Mouse (Mus musculus) megakaryocyte, adult 5-6 weeks (primary cell): ENCODE measurements around the gene Grasp. TPM values are rescaled to one million over a fixed set of nuclear protein-coding genes. Genes with fewer than 3 reads are reported as not detected.

Experiments
- ATAC-seq: 2 replicates; pipeline ENCODE4 v1.8.0; 2016; ENCODE audit warnings: mild to moderate bottlenecking, inconsistent platforms; ENCODE audit not compliant: poor library complexity, severe bottlenecking
- total RNA-seq, 2 experiments: library from RNA; stranded (forward) in 1 of 2; stranded (reverse) in 1 of 2; fragments of 153-499, 151-499 nt in 1 of 2; fragments of 221-1000, 200-1000 nt in 1 of 2; gene quantifications; 2 replicates each; pipeline versions ENCODE4 v1.2.3 to v1.2.4; 2015 to 2017

Gene Grasp
- total RNA-seq, 2 experiments from 2014 or later = 0.16 to 0.29 TPM

DNA sequence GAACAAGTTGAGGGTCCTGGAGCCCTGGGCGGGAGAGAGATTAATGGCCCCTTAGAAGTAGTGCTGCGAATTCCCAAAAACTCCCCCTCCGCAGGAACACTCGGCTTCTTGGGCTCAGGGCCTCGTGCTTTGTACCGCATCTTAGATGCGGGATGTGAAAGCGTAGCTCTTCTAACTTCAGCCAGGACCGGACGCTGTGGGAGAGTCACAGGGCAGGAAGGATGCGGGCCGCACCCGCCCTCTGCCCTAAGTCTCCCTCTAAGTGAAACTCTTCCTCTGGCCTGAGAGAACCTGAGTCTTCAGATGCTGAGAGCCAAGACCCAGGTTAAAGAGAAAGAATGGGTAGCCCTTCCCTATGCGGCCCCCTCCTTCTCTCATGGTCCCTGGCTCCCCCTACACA lies 989 bp downstream of the Grasp start:
- peak; percentile 23; the same call in 1 of the 2 replicates for ATAC-seq

DNA sequence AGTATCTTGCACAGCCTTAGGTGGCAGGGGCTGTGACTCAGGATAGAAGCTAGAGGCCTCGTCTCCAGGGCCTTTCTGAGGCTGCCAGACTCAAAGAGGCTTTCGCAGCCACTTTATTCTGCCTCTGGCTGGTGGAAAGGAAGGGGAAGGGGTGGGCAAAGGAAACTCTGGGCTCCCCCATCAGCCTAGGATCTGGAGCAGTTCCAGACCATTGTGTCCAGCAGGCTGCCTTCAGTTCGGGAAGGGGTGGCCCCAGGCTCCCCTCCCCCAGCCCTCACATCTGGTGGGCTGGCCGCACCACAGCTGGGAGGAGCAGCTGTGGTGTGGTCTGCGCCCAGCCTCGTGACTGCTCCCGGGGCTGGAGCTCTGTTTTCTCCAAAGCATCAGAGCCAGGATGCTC lies 4.0 kb downstream of the Grasp start:
- ATAC-seq = no peak

DNA sequence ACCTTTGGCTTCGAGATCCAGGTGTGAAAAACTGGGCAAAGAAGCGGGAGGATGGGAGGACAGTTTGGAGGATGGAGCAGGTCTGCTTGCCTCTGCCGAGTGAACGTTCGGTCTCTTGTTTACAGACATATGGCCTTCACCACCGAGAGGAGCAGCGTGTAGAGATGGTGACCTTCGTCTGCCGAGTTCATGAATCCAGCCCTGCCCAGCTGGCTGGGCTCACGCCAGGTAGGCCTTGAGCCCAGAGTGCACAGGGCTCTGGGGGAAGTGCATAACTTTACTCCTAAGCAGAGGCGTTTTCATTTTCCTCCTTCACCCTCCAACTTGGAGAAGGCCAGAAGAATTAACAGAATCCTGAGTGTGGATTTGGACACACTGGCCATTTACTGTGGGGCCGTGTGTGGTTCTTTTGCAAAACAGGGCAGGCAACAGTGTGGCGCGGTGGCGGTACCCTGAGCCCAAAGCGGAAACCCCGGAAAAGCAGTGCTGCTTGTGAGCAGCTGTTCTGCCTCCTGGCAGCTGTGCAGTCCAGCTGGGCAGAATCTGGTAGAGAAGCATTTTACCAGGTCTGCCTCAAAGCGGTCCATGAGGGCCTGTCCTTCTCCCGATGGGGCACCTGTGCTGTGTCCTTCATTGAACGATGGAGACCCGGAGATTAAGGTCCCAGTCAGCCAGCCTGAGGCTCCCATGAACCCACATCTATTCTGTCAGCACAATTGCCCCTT lies 5.0 kb downstream of the Grasp start:
- no peak for ATAC-seq

DNA sequence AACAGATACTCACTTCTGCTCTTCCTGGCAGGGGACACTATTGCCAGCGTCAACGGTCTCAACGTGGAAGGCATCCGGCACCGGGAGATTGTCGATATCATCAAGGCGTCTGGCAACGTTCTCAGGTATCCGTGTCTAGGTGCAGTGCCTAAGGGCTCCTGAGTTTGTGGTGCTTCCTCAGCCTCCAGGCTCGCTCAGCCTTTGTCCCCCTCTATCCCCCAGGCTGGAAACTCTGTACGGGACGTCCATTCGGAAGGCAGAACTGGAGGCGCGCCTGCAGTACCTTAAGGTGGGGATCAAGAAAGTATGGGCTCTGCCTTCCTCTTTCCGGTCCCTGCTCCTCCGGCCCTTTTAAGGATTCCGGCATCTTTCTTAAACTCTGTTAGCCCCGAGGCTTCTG lies 6.5 kb downstream of the Grasp start:
- no peak for ATAC-seq

DNA sequence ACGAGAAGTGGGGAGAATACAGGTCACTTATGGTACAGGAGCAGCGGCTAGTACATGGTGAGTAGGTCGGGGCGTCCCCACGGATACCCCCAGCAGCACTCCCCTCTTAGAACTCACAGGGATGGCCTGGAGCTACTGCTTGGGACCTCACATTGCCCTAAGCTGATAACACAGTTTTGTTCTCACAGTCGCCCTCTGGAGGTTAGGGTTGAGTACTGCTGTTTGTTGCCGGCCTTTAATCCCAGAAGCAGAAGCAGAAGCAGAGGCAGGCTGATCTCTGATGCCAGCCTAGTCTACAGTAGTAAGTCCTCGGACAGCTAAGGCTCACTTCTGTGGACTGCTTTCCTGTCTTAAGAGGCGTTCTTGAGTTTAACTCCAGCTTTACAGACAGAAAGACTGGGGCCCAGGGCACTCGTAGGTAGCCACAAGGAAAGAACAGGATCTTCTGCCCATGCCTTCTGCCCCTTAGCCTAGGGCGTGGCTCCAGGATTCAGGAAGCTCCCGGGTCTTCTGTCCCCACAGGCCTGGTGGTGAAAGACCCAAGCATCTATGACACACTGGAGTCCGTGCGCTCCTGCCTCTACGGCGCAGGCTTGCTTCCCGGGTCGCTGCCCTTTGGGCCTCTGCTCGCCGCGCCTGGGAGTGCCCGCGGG lies 7.1 kb downstream of the Grasp start:
- ATAC-seq = peak; percentile 85

DNA sequence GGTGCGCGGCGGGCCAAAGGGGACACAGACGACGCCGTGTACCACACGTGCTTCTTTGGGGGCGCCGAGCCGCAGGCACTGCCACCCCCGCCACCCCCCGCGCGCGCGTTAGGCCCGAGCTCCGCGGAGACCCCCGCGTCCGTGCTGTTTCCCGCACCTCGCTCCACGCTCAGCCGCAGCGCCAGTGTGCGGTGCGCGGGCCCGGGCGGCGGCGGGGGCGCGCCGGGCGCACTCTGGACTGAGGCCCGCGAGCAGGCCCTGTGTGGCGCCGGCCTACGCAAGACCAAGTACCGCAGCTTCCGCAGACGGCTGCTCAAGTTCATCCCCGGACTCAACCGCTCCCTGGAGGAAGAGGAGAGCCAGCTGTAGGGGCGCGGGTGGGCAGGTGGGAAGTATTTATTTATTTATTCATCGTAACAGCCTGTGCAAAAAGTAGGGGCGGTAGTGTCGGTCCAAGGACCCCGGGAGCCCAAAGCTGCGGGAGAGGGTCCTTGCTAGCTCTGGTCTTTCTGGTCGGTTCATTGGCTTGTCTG lies 7.7 kb downstream of the Grasp start:
- no peak for ATAC-seq

DNA sequence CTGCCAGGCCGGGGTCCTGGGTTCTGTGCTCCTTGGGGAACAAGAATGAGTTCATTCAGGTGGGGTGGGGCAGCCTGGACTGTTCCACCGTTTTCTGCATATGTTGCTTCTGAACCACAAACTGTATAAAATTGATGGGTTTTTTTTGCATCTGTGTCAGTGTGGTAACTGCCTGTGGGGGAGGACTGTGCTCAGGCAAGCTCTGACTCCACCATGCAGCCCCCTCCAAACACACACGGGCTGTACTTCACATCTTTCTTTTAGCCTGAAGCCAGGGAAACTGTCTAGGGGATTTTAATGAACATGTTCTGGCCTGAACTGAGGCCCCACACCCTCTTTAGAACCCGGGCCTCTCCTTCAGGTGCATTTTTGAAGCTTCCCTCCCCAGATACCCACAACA lies 8.6 kb downstream of the Grasp start:
- ATAC-seq = no peak

DNA sequence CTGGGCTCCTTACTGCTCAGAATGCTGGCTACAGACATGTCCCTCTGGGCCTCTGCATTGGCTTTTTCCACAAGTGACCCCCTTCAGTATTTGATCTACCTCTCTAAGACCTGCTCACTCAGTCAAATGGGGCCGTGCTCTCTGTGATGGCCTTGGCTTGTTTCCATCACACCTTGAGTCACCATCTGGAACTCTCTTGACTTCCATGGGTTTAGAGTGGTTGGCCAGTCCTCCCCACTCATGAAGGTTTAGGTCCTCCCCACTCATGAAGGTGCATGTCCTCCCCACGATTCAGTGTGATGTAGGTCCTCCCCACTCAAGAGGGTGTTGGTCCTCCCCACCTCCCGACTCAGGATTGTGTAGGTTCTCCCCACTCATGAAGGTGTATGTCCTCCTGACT lies 9.2 kb downstream of the Grasp start:
- no peak for ATAC-seq

DNA sequence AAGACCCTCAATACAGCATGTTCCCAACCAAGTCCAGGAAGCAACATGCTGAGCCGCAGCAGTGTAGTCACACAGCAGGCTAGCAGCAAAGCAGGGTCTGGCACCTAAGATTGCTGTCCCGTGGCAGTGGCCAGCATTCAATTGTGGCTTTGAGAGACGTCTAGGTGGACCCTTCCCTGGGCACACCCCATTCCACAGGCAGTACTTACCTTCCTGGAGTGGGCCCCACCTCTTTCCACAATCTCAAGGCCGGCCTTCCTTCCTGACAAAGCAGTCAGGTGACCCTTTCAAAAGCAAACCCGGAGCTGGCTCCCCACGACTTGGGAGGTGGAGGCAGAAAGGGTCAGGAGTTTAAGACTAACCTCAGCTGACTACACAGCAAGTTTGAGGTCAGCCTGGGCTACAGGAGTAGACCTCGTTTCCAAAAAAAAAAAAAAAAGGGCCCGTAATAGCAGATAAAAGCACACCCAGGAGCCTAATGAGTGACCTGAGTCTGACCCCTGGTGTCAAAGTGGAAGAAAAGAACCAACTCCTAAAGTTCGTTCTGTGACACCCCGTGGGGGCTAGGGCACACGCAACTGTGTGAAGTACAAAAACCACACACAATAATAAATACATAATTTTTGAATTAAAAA lies 9.8 kb downstream of the Grasp start:
- ATAC-seq = no peak

DNA sequence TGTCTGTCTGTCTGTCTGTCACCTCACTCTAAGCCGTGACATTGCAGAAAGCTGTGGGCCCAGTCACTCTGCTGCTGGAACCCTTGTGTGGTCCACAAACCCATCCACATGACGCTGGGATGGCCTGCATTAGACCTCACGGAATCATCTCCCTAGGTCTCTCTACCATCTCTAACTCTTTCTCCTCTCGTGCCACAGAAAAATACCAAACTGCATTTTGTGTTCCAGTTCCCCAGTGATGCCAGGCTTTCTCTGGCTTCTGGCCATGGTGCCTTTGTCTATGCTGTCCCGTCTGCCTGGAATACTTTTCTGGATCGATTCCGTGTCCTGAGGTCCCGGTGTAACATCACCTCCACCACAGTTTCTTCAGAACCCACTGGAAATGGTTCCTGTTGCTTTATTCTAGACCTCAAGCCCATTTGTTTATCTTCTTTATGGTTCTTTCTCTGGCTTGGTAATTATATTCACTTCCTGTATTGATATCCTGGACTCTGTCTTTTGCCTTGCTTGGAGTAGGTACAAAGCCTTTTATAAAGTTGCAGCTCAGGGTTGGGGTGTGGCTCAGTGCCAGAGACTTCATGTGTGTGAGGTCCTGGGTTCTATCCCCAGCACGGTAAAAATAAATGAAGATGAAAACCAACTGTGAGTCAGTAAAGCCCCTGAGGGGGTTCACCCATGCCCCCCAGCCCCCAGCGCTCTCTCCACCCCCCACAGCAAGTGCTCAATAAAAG lies 10.8 kb downstream of the Grasp start:
- no peak for ATAC-seq

DNA sequence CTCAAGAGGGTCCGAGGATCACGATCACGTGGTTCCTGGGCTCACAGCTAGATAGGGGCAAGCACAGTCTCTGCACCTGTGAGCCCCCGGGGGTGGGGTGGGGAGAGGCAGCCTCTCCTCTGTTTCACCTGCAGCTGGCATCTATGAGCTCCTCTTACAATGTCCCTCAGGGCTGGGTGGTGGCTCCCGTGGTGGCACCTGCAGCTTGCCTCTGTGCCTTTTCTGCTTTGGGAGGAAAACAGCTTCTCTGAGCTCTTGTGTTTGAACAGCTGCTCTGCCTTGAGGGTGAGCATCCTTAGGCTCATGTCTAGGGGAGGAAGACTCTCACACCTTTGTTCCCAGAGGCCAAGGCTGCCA lies 11.3 kb downstream of the Grasp start:
- no peak for ATAC-seq

DNA sequence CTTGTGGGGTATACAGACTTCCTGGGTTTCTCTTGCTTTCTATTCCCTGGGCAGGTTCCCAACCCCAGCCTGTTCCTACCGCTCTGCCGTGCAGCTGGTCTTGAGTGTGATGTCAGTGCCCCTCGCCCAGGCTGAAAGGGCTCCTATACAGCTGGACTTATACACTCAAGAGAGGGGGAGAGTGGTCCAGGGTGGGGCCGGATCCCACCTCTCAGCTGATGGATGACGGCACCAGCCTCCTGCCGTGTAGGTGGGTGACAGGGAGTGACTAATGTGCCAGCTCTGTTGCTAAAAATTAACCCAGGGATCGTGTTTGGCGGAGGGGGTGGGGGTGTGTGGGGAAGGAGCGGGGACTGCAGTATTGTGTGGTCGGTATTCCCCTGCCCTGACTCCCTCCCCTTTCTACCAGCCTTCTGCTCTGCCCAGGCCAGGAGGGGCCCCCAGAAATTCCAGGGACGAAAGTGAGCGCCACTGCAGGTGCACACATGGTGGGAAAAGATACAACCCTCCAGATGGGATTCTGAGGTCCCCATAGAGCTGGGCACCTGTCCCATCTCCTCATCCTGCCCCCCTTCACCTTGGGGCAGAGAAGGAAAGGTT lies 11.8 kb downstream of the Grasp start:
- ATAC-seq = no peak

DNA sequence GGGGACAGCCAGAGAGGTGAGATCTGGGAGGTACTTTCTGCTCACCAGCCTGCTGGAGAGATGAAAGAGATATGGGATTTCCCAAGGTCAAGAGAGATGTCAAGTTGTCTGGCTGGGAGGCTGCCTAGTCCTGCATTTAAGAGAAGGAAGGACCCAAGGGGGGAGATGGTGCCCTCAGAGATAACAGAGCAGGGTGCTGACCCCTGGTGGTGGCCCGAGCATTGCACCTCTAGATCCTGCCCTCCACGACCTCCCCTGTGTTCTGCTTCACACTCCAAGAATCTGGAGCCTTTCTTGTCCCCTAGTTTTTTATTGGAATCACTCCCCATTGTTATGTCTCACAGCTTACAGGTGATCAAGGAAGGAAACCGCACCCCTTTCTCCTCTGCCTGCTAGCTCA lies 12.9 kb downstream of the Grasp start:
- ATAC-seq = peak; percentile 74

DNA sequence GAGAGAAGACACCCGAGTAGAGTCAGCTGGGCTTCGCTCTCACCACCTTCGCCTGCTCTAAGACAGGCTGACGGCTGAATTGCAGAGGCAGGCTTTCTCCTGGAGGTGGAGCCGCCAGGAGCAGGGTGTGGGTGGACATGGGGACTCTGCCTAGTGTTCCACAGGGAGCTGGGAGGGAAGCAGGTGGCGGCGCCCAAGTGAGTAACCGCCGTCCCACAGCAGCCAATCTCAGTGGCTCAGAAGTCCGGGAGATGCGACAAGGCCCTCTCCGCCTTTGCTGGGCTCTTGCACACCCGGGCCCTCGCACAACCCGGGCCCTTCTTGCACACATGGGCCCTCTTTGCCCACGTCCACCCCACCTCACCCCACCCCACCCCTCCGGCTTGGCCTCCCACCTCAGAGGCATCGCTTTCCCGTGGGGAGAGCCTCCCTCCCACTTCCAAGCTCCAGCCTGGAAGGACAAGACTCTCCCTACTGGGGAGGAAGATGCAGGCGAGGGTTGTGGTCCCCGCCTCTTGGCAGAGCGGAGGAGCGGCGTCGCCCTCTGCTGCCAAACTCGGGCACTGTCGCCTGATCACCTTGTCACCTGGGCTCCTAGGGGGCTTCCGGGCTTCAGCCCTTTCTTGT lies 15.0 kb downstream of the Grasp start:
- no peak for ATAC-seq

DNA sequence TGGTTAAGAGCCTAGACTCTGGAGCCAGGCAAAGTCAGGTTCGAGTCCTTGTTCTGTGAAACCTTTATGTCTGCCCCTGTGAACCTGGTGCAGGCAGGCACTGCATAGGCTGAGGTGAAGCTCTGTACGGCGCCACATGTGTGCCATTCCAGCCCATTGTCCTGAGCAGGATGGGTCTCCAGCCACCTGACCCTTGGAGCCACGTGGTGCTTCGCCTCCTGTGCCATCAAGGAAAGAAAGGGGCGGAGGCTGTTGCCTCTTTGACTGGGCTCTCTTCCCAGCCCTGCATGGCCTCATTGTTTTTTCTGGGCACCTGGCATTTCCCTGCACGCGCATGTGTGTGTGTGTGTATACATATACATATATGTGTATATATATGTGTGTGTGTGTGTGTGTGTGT lies 15.8 kb downstream of the Grasp start:
- no peak for ATAC-seq

DNA sequence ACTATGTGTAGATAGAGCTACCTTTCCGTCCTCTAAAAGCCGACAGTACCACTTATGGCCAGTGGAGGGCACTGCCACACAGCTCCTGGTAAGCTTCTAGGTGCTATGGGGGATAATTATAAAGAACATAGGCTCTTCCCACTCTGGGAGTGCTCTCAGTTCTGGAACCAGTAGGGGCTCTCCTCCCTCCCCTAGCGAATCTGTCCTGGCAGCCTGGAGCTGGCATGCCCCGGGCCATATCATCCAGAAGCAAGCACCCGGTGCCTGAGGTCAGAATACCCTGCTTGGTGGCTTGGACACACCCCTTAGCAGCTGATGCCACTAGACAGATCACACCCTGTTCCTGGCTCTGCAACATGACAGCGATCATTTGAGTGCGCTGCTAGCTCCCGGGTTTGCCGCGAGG lies 16.8 kb downstream of the Grasp start:
- peak; percentile 75 for ATAC-seq

DNA sequence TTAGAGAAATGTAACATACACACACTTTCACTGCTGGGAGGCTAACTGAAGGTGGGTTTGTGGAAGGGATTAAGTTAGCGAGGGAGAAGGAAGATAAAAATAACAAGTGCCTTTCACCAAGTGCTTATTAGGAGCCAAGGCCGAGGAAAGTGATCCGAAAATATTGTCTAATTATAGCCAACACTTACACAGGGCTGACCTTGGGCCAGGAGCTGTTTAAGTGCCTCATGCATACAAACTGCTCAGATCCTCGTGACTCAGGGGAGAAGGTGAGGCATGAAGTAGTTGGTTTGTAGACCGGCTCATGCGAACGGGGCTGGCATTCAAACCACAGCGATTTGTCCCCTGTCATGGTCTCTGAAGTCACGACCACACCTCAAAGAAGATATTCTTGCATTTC lies 17.2 kb downstream of the Grasp start:
- ATAC-seq = no peak

DNA sequence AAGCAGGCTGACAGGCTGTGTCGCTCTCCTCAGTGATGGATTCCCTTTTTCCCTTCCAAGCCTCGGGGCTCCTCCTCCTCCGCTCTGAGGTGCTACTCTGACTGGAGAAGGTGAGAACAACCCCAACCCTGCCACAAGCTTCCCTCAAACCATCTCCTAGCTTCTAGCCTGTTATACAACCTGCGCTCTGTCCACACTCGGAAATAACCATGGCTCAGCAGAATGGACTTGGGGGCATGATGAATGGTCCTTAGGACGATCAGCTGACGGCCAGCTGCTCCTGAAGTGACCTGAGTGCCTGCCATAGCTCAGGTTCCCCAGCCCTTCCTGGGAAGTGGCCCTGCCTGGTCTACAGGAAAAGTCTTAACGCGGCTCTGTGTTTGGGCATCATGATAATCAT lies 17.9 kb downstream of the Grasp start:
- no peak for ATAC-seq

DNA sequence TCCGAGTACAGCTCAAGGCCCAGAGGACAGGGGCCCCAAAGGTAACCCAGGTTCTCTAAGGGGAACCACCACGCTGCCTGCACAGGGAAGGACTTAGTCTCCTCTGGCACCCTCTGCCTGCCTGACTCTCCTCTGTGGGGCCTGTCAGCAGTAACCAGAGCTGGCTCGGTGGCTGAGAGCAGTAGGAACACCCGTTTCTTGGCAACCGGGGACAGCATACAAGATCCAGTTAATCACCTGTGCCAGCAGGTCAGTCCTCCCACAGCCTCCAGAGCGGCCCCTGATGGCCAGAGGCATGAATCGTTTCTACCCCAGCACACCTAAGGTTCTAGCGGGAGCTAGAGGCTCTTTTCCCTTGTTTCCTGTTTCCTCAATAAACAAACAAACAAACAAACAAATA lies 18.7 kb downstream of the Grasp start:
- no peak for ATAC-seq

DNA sequence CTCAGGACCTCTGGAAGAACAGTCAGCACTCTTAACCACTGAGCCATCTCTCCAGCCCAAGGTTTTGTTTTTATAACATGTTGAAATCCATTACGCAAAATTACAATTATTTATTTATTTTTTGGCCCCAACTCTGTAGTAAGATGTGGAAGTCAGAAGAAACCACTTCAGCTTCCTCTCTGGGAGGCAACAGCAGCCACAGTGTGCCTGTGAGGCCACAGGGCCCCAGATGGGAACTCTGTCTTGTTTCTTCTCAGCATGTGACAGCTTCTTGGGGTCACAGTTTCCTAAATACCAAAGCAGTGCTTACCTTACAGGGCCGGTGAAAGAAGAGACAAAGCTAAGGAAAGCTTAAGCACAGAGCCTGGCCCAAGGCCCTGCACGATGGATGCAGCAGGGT lies 20.0 kb downstream of the Grasp start:
- ATAC-seq = peak; percentile 44
